Mouse (Mus musculus): ENCODE measurements at regions not wholly inside any gene's neighbourhood (a gene's known extent, or its start where the extent isn't known, plus 50 kb on each side); places are given as distances from the start of the nearest gene placed in this dataset.
A peak's percentile ranks its signal among the peaks of the same experiment; 100 is the strongest.

DNA sequence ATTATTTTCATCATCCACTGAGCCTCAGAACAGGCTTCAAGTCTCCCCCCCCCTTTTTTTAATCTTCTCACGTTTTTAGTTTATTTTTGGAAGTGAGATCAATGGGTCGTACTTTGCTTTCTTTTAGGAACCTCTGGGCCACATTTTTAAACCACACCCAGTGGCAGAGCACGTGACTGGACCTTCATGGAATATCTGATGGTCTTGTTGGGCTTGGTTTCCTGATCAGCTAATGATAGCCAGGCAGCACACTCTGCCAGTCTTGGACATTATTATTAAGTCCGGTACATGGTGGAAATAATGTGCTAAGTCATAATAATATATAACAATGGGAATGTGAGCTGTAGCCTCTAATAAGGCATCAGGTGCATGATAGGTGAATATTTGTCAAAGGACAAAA lies 138.0 kb upstream of the Klf4 start:
- Histone ChIP-seq H3K4me3 (replicated peaks; ENCODE audit: low read length) (no peak overlapping the region), H3K9me3 (ENCODE audit: low read length) (peaks cover 10% of the 10 kb centered on the region), H3K4me1 (replicated peaks; ENCODE audit: low read depth, low read length) (no peaks in the 10 kb centered on the region), H3K27me3 (ENCODE audit: insufficient read depth, low read length) (no peaks in the 10 kb centered on the region), H3K36me3 (ENCODE audit: insufficient read depth, low read length) (no peaks in the 10 kb centered on the region)
- no peak for TF ChIP-seq CTCF (conservative IDR thresholded peaks at IDR 0.05; ENCODE audit: low read length)
- no peak for TF ChIP-seq NANOG (IDR thresholded peaks at IDR 0.05; ENCODE audit: borderline replicate concordance, low read length)
- TF ChIP-seq POU5F1 (IDR thresholded peaks at IDR 0.05; ENCODE audit: borderline replicate concordance, low read length): no peak

DNA sequence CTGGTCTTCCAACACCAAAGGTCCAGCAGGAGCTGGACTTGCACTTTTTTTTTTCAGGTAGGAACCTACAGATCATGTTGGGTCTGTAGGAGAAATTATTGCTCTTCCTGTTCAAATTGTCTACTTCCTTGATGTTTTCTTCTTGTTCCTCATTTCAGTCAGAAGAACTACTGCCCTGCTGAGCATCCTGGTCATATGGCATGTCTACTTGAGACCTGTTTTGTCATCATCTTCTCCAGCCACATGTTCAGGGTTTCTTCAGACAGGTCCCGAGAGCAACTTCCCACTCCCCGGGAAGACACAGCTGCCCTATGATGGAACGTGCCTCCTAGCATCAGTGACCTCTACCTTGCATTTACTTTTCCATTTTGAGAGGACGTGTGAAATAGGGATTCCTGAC lies 132.6 kb upstream of the Klf4 start:
- Histone ChIP-seq H3K4me1 (replicated peaks; ENCODE audit: low read depth, low read length) (no peaks in the 10 kb centered on the region), H3K9me3 (ENCODE audit: low read length) (no peaks in the 10 kb centered on the region), H3K4me3 (replicated peaks; ENCODE audit: low read length) (no peak overlapping the region), H3K36me3 (ENCODE audit: insufficient read depth, low read length) (no peaks in the 10 kb centered on the region), H3K27me3 (ENCODE audit: insufficient read depth, low read length) (no peaks in the 10 kb centered on the region)
- no peak for TF ChIP-seq NANOG (IDR thresholded peaks at IDR 0.05; ENCODE audit: borderline replicate concordance, low read length)
- no peak for TF ChIP-seq POU5F1 (IDR thresholded peaks at IDR 0.05; ENCODE audit: borderline replicate concordance, low read length)
- no peak for TF ChIP-seq CTCF (conservative IDR thresholded peaks at IDR 0.05; ENCODE audit: low read length)

DNA sequence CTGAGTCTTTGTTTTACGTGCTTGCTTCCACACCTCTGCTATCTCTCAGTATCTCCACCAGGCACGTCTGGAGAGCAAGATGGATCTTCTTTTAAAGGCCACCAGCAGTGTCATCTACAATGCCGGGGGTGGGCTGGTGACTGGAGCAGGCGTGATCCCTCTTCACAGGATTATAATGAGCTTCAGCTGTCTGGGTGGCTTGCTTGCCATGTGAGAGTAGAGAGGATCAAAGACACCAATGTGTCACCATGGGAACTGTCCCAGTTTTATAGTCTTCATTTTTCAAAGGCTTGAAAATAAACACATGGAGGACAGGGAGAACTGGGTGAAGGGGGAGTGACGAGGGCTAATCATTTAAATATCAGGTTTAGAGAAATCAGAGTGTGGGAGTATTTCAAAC lies 131.6 kb upstream of the Klf4 start:
- no peaks in the 10 kb centered on the region for H3K9me3 ChIP-seq (ENCODE audit: low read length)
- peaks cover 6% of the 10 kb centered on the region; the same call in 1 of the 2 replicates for H3K27me3 ChIP-seq (ENCODE audit: insufficient read depth, low read length)
- H3K4me1 ChIP-seq (replicated peaks; ENCODE audit: low read depth, low read length): no peaks in the 10 kb centered on the region
- no peaks in the 10 kb centered on the region for H3K36me3 ChIP-seq (ENCODE audit: insufficient read depth, low read length)
- no peak overlapping the region for H3K4me3 ChIP-seq (replicated peaks; ENCODE audit: low read length)
- TF ChIP-seq NANOG (IDR thresholded peaks at IDR 0.05; ENCODE audit: borderline replicate concordance, low read length): no peak
- no peak for TF ChIP-seq CTCF (conservative IDR thresholded peaks at IDR 0.05; ENCODE audit: low read length)

DNA sequence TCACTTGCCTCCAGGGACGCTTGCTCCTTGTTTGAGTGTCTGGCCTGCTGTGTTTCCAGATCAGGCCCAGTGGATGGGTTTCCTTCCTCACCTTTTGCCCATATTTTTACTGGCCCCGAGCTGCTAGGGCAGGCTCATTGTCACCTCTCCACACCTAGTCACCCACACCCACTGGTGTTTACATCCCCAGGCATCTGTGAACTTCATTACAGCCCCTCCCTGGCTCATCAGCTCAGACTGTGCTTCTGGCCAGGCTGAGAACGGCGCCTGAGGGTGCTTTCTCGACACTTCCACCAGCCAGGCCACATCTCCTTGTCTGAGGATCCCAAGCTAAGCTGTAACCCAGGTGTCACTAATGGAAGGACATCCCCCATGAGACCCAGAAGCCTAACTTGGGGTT lies 129.8 kb upstream of the Klf4 start:
- Histone ChIP-seq H3K4me3 (replicated peaks; ENCODE audit: low read length) (no peak overlapping the region), H3K36me3 (ENCODE audit: insufficient read depth, low read length) (no peaks in the 10 kb centered on the region), H3K9me3 (ENCODE audit: low read length) (no peaks in the 10 kb centered on the region), H3K27me3 (ENCODE audit: insufficient read depth, low read length) (peaks cover 8% of the 10 kb centered on the region; the same call in 1 of the 2 replicates), H3K4me1 (replicated peaks; ENCODE audit: low read depth, low read length) (no peaks in the 10 kb centered on the region)
- TF ChIP-seq POU5F1 (IDR thresholded peaks at IDR 0.05; ENCODE audit: borderline replicate concordance, low read length): no peak
- no peak for TF ChIP-seq CTCF (conservative IDR thresholded peaks at IDR 0.05; ENCODE audit: low read length)
- TF ChIP-seq NANOG (IDR thresholded peaks at IDR 0.05; ENCODE audit: borderline replicate concordance, low read length): no peak

DNA sequence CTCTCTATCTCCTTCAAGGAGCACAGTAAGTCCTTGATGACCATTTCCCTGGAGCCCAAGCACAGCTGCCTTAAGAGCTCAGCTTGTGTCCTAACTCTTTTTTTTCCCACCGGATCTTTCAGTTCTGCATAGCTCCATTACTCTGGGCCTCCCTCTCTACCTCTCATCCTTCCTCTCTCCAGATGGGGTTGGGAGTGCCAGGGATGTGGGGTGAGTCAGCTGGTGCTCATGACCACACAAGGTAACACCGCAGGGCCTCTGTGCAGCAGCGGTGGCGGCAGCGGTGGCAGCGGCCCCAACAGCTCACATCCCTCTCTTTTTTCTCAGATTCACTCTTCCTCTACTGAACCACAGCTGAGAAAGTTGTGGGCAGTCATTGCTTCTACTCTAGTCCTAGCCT lies 126.6 kb upstream of the Klf4 start:
- H3K9me3 ChIP-seq (ENCODE audit: low read length): no peaks in the 10 kb centered on the region
- H3K36me3 ChIP-seq (ENCODE audit: insufficient read depth, low read length): no peaks in the 10 kb centered on the region
- H3K4me1 ChIP-seq (replicated peaks; ENCODE audit: low read depth, low read length): 0 out of 2 replicates have a peak, but pooled peaks cover 4% of the 10 kb centered on the region
- H3K4me3 ChIP-seq (replicated peaks; ENCODE audit: low read length): no peak overlapping the region
- H3K27me3 ChIP-seq (ENCODE audit: insufficient read depth, low read length): peaks cover 18% of the 10 kb centered on the region
- TF ChIP-seq NANOG (IDR thresholded peaks at IDR 0.05; ENCODE audit: borderline replicate concordance, low read length) (no peak), CTCF (conservative IDR thresholded peaks at IDR 0.05; ENCODE audit: low read length) (no peak), POU5F1 (IDR thresholded peaks at IDR 0.05; ENCODE audit: borderline replicate concordance, low read length) (no peak)

DNA sequence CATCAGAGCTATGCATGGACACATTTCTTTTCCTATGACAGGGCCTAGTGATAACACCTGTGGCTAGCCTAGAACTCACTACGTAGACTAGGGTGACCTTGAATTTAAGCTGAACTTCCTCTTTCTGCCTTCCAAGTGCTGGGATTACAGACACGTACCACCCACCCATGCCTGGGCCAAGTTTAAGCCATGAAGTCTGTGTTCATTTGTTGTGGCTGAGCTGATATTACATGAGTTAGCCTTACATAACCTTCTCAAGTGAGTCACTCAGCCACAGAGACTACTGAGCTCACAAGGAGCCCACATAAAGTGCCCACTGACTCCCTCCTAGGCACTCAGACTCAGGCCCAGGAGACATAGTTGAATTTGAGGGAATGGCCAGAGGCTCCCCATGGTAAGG lies 123.1 kb upstream of the Klf4 start:
- Histone ChIP-seq H3K9me3 (ENCODE audit: low read length) (no peaks in the 10 kb centered on the region), H3K36me3 (ENCODE audit: insufficient read depth, low read length) (no peaks in the 10 kb centered on the region), H3K4me3 (replicated peaks; ENCODE audit: low read length) (no peak overlapping the region), H3K4me1 (replicated peaks; ENCODE audit: low read depth, low read length) (peaks cover 30% of the 10 kb centered on the region), H3K27me3 (ENCODE audit: insufficient read depth, low read length) (peaks cover 51% of the 10 kb centered on the region)
- no peak for TF ChIP-seq NANOG (IDR thresholded peaks at IDR 0.05; ENCODE audit: borderline replicate concordance, low read length)

DNA sequence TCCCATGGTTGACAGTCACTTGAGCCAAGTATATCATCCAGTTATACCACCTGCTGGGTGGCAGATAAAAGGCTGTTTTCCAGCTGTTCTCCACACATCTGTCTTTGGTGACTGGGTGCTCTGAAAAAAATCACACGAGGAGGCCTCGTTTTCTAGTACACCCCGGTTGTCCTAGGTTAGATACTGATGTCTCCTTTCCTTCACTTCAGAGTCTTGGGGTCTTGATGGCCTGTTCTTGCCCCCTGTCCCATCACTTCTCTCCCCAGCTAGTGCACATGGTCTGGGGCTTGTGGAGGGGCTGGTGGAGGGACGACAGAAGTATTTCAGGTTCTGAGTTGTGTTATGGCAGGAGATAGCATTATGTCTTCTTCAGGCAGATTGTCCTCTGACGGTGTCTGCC lies 120.4 kb upstream of the Klf4 start:
- TF ChIP-seq NANOG (IDR thresholded peaks at IDR 0.05; ENCODE audit: borderline replicate concordance, low read length) (no peak), CTCF (conservative IDR thresholded peaks at IDR 0.05; ENCODE audit: low read length) (no peak), POU5F1 (IDR thresholded peaks at IDR 0.05; ENCODE audit: borderline replicate concordance, low read length) (no peak)
- H3K36me3 ChIP-seq (ENCODE audit: insufficient read depth, low read length): no peaks in the 10 kb centered on the region
- peaks cover 33% of the 10 kb centered on the region for H3K4me1 ChIP-seq (replicated peaks; ENCODE audit: low read depth, low read length)
- peaks cover 59% of the 10 kb centered on the region for H3K27me3 ChIP-seq (ENCODE audit: insufficient read depth, low read length)
- no peak overlapping the region for H3K4me3 ChIP-seq (replicated peaks; ENCODE audit: low read length)
- H3K9me3 ChIP-seq (ENCODE audit: low read length): no peaks in the 10 kb centered on the region

DNA sequence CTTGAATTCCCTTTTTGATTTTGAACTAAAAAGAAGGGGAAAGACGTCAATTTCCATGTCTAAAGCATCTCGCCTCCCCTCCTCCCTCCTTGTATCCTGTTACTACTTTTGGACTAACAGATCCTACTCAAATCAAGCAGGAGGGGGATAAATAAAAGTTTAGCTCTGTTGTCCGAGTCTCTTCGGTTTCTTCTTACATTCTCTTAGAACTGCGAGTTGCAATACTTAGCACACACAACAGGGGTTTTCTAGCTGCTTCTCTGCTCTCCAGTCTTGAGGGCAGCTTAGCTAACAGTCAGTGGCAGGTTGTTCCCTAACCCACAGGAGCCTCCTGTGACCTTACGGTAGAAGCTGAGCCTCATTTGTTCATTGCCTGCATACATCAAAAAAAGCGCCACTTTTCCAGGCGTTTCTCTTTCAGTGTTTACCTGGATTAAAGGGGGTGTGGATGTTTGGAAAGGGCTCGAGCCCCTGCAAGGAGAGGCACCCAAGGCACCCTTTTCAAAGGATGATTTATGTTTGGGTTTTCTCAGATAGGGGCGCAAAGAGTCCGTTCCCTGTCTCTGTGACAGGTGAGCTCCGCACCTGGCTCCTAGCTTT lies 119.6 kb upstream of the Klf4 start:
- Histone ChIP-seq H3K9me3 (ENCODE audit: low read length) (no peaks in the 10 kb centered on the region), H3K27me3 (ENCODE audit: insufficient read depth, low read length) (peaks cover 59% of the 10 kb centered on the region), H3K4me1 (replicated peaks; ENCODE audit: low read depth, low read length) (peaks cover 33% of the 10 kb centered on the region), H3K4me3 (replicated peaks; ENCODE audit: low read length) (peak overlapping the region; percentile 71), H3K36me3 (ENCODE audit: insufficient read depth, low read length) (no peaks in the 10 kb centered on the region)
- no peak for TF ChIP-seq NANOG (IDR thresholded peaks at IDR 0.05; ENCODE audit: borderline replicate concordance, low read length)
- TF ChIP-seq POU5F1 (IDR thresholded peaks at IDR 0.05; ENCODE audit: borderline replicate concordance, low read length): no peak
- no peak for TF ChIP-seq CTCF (conservative IDR thresholded peaks at IDR 0.05; ENCODE audit: low read length)

DNA sequence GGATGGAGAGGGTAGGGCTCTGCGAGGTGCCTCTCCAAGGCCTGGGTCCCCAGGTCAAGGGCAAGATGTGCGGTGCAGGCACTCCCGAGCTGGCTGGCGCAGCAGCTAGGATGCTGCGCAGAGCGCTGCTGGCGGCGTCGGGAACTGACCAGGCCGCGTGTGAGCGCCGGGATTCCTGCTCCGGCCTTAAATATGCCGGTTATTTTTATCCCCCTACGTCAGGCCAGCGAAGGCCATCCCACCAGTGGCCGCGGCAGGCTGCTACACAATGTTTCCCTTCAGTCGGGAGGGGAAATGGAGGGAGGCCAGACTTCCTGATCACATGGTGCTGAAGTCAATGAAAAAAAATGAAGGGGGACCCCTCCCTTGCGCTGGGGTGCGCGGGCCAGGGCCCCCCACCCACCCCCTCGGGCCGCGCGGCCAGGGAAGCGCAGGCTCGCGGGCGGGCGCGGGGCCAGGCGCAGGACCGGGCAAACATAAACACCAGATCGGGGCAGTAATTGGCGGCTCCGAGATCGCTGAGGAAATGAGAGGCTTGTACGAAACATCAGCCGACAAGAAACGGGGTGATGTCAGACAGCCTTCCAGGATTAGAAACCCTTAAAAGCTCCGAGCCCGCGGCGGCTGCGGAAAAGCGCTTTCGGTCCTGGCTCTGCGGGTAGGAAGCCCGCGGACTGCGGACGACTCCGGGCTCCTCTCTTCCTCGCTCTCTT lies 118.9 kb upstream of the Klf4 start:
- Histone ChIP-seq H3K27me3 (ENCODE audit: insufficient read depth, low read length) (peaks cover 60% of the 10 kb centered on the region), H3K9me3 (ENCODE audit: low read length) (no peaks in the 10 kb centered on the region), H3K4me3 (replicated peaks; ENCODE audit: low read length) (peak overlapping the region; percentile 71), H3K4me1 (replicated peaks; ENCODE audit: low read depth, low read length) (peaks cover 33% of the 10 kb centered on the region), H3K36me3 (ENCODE audit: insufficient read depth, low read length) (no peaks in the 10 kb centered on the region)
- no peak for TF ChIP-seq NANOG (IDR thresholded peaks at IDR 0.05; ENCODE audit: borderline replicate concordance, low read length)
- no peak for TF ChIP-seq CTCF (conservative IDR thresholded peaks at IDR 0.05; ENCODE audit: low read length)
- no peak for TF ChIP-seq POU5F1 (IDR thresholded peaks at IDR 0.05; ENCODE audit: borderline replicate concordance, low read length)

Data from E14TG2a.4 (cell line).